Mouse (Mus musculus): Measurements from ENCODE around the gene Zfp553. TPM values are rescaled to one million over a fixed set of nuclear protein-coding genes. Genes with fewer than 3 reads are reported as not detected.

Gene Zfp553
- polyA plus RNA-seq, 1 experiment from 2014 or later = 24.3 TPM

- Histone ChIP-seq H3K4me3 (ENCODE audit: low read depth, low read length) (no peak overlapping the region), H3K4me1 (ENCODE audit: insufficient read depth) (no peaks in the 10 kb centered on the region), H3K27ac (ENCODE audit: low read depth) (no peak overlapping the region), H3K4me2 (no peak overlapping the region), H3K9ac (no peak overlapping the region), H3K27me3 (ENCODE audit: insufficient read depth, low read length) (no peaks in the 10 kb centered on the region), H3K36me3 (ENCODE audit: insufficient read depth) (no peaks in the 10 kb centered on the region), H3K9me3 (ENCODE audit: low read depth, low read length) (0 out of 2 replicates have a peak, but pooled peaks cover 3% of the 10 kb centered on the region)
- WGBS = 95% methylated on average over 3 of the region's 3 CpGs
- ATAC-seq (ENCODE audit: insufficient read depth) (no peak), DNase-seq (no peak)
- no peak for TF ChIP-seq CTCF (IDR thresholded peaks at IDR 0.05; ENCODE audit: low read depth)
Observed at GRCm38 (mm10) chr7:127223106-127223505, 9.8 kb upstream of the Zfp553 start.

GRCm38 (mm10) chr7:127223515-127224478, 9.1 kb upstream of the Zfp553 start:
- no peaks in the 10 kb centered on the region for H3K27me3 ChIP-seq (ENCODE audit: insufficient read depth, low read length)
- no peak overlapping the region for H3K27ac ChIP-seq (ENCODE audit: low read depth)
- no peaks in the 10 kb centered on the region for H3K4me1 ChIP-seq (ENCODE audit: insufficient read depth)
- 76% methylated on average over 6 of the region's 6 CpGs for WGBS
- TF ChIP-seq CTCF (IDR thresholded peaks at IDR 0.05; ENCODE audit: low read depth) = no peak
- no peak for DNase-seq
- H3K36me3 ChIP-seq (ENCODE audit: insufficient read depth) = no peaks in the 10 kb centered on the region
- H3K9ac ChIP-seq = no peak overlapping the region
- no peak overlapping the region for H3K4me2 ChIP-seq
- H3K9me3 ChIP-seq (ENCODE audit: low read depth, low read length) = 0 out of 2 replicates have a peak, but pooled peaks cover 3% of the 10 kb centered on the region
- ATAC-seq (ENCODE audit: insufficient read depth) = no peak
- no peak overlapping the region for H3K4me3 ChIP-seq (ENCODE audit: low read depth, low read length)

GRCm38 (mm10) chr7:127224616-127225015, 8.2 kb upstream of the Zfp553 start:
- 0 out of 2 replicates have a peak, but pooled peaks cover 3% of the 10 kb centered on the region for H3K9me3 ChIP-seq (ENCODE audit: low read depth, low read length)
- H3K27ac ChIP-seq (ENCODE audit: low read depth) = no peak overlapping the region
- no peak overlapping the region for H3K4me2 ChIP-seq
- DNase-seq (no peak), ATAC-seq (ENCODE audit: insufficient read depth) (no peak)
- H3K4me1 ChIP-seq (ENCODE audit: insufficient read depth) = no peaks in the 10 kb centered on the region
- H3K27me3 ChIP-seq (ENCODE audit: insufficient read depth, low read length) = no peaks in the 10 kb centered on the region
- H3K4me3 ChIP-seq (ENCODE audit: low read depth, low read length) = no peak overlapping the region
- TF ChIP-seq CTCF (IDR thresholded peaks at IDR 0.05; ENCODE audit: low read depth) = no peak
- no peak overlapping the region for H3K9ac ChIP-seq
- WGBS = 90% methylated on average over 6 of the region's 6 CpGs
- H3K36me3 ChIP-seq (ENCODE audit: insufficient read depth) = peaks cover 6% of the 10 kb centered on the region; the same call in 1 of the 2 replicates

DNA sequence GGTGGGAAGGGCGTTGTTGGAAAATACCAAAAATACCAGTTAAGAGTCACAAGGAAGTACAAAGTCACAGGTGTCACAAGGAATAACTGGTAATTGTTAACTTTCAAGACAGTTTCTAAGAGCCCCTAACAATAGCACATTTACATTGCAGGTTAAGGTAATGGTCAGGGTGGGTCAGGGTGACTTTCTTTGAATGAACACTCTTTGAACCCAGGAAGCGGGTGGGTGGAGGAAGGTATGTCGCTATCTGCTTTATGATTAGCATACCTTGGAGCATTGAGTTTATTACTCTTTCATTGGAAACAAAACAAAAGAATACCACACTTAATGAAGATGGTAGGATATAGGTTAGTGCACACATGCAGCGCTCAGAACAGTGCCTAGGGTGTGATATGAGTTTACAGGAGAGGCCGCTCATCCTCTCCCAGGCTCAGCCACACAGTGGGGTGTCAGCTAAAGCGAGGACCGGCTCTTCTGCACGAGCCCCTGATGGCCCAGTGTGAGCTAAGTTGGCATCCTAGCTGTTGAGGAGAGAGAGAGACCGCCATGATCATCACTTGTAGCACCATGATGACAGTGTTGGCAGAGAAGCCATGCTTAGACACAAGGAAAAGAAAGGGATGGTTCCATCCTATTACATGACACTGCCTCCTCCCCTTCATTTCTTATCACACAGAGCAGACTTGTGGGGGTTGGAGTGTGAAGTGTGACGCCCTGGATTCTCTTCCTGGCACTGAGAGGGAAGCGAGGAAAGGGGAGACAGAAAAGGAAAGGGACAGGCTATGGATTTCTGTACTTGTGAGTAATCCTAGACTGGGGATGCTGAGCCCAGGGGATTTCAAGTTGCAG, 7.5 kb upstream of the Zfp553 start:
- H3K27ac ChIP-seq (ENCODE audit: low read depth) = no peak overlapping the region
- no peaks in the 10 kb centered on the region for H3K27me3 ChIP-seq (ENCODE audit: insufficient read depth, low read length)
- no peak for DNase-seq
- no peak overlapping the region for H3K4me2 ChIP-seq
- no peak overlapping the region for H3K9ac ChIP-seq
- 79% methylated on average over 11 of the region's 11 CpGs for WGBS
- H3K4me3 ChIP-seq (ENCODE audit: low read depth, low read length) = no peak overlapping the region
- peaks cover 12% of the 10 kb centered on the region for H3K36me3 ChIP-seq (ENCODE audit: insufficient read depth)
- no peaks in the 10 kb centered on the region for H3K4me1 ChIP-seq (ENCODE audit: insufficient read depth)
- H3K9me3 ChIP-seq (ENCODE audit: low read depth, low read length) = 0 out of 2 replicates have a peak, but pooled peaks cover 3% of the 10 kb centered on the region
- no peak for ATAC-seq (ENCODE audit: insufficient read depth)
- no peak for TF ChIP-seq CTCF (IDR thresholded peaks at IDR 0.05; ENCODE audit: low read depth)

DNA sequence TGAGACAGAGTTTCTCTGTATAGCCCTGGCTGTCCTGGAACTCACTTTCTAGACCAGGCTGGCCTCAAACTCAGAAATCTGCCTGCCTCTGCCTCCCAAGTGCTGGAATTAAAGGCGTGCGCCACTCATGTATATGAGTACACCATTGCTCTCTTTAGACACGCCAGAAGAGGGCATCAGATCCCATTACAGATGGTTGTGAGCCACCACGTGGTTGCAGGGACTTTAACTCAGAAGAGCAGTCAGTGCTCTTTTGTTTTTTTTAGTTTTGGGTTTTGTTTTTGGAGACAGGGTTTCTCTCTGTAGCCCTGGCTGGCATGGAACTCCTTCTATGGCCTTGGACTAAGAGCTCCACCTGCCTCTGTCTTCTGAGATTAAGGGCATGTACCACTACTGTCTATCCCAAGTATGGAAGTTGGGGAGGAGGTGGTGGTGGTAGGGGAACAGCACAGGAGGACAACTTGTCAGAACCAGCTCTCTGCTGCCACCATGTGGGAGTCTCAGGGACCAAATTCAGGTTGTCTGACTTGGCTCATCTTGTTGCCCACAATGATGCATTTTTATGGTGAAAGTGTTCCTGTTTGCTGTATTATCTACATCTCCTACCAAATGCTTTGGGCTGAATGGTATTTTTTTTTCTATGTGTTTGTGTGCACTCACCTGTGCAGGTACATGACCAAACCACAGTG, 4.1 kb upstream of the Zfp553 start:
- no peaks in the 10 kb centered on the region for H3K27me3 ChIP-seq (ENCODE audit: insufficient read depth, low read length)
- no peaks in the 10 kb centered on the region for H3K4me1 ChIP-seq (ENCODE audit: insufficient read depth)
- ATAC-seq (ENCODE audit: insufficient read depth) = no peak
- H3K4me2 ChIP-seq = no peak overlapping the region
- no peaks in the 10 kb centered on the region for H3K9me3 ChIP-seq (ENCODE audit: low read depth, low read length)
- peaks cover 21% of the 10 kb centered on the region for H3K36me3 ChIP-seq (ENCODE audit: insufficient read depth)
- no peak overlapping the region for H3K27ac ChIP-seq (ENCODE audit: low read depth)
- peak; percentile 84 for TF ChIP-seq CTCF (IDR thresholded peaks at IDR 0.05; ENCODE audit: low read depth)
- no peak overlapping the region for H3K4me3 ChIP-seq (ENCODE audit: low read depth, low read length)
- 65% methylated on average over 4 of the region's 4 CpGs for WGBS
- peak; percentile 90 for DNase-seq
- H3K9ac ChIP-seq = no peak overlapping the region

DNA sequence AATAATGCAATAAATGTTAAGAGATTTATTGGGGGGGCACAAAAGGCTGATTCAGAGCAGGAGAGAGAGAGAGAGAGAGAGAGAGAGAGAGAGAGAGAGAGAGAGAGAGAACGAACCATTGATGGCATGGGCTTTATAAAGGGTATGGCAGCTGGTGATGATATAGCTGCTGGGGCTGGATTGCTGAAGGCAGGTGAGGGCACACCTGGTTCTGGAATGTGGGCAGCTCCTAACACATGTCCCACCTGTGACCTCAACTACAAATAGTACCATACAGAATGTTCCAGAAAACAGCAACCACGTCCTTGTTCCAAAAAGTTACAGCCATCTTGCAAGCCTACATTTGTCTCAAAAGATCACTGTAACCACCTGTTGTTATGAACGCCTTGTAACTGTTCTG, 1.5 kb upstream of the Zfp553 start:
- H3K4me2 ChIP-seq = peak overlapping the region; percentile 70
- H3K27ac ChIP-seq (ENCODE audit: low read depth) = 0 out of 2 replicates have a peak overlapping the region, but pooled peaks have one; percentile 96
- no peaks in the 10 kb centered on the region for H3K9me3 ChIP-seq (ENCODE audit: low read depth, low read length)
- no peak for ATAC-seq (ENCODE audit: insufficient read depth)
- H3K36me3 ChIP-seq (ENCODE audit: insufficient read depth) = peaks cover 35% of the 10 kb centered on the region
- no peaks in the 10 kb centered on the region for H3K4me1 ChIP-seq (ENCODE audit: insufficient read depth)
- peak overlapping the region; percentile 97 for H3K4me3 ChIP-seq (ENCODE audit: low read depth, low read length)
- no peak for TF ChIP-seq CTCF (IDR thresholded peaks at IDR 0.05; ENCODE audit: low read depth)
- no peaks in the 10 kb centered on the region for H3K27me3 ChIP-seq (ENCODE audit: insufficient read depth, low read length)
- DNase-seq = no peak
- H3K9ac ChIP-seq = peak overlapping the region; percentile 80
- 52% methylated on average over 3 of the region's 3 CpGs for WGBS

Measured in lung, embryonic 14.5 days (tissue).